Mouse (Mus musculus): ENCODE measurements around the gene Sparcl1.

The Sparcl1 gene

GRCm38 (mm10) chr5:104110171-104110920 lies 3.2 kb downstream of the Sparcl1 start:
- DNase-seq (ENCODE audit: low read depth, low spot score), result no peak

GRCm38 (mm10) chr5:104109516-104109915 lies 4.0 kb downstream of the Sparcl1 start:
- DNase-seq (ENCODE audit: low read depth, low spot score), result no peak

GRCm38 (mm10) chr5:104108879-104109369 lies 4.6 kb downstream of the Sparcl1 start:
- DNase-seq (ENCODE audit: low read depth, low spot score), result no peak

- no peak for DNase-seq (ENCODE audit: low read depth, low spot score)
Measured at GRCm38 (mm10) chr5:104108127-104108875, 5.2 kb downstream of the Sparcl1 start.

- no peak for DNase-seq (ENCODE audit: low read depth, low spot score)
Measured at GRCm38 (mm10) chr5:104104111-104104510, 9.4 kb downstream of the Sparcl1 start.

DNA sequence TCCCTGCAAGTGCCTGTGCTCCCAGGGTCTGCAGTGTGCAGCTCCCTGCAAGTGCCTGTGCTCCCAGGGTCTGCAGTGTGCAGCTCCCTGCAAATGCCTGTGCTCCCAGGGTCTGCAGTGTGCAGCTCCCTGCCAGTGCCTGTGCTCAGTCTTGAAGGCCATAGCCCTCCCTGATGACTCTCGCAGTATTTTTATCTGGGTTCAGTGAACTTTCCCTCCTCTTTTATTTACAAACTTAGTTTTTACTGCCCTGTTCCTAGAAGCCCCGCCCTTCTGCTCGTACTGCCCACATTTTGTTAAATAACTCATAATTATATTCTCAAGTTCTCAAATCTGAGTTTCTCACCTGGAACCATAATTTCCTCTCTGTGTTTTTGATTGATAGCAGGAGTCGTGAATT lies 10.4 kb downstream of the Sparcl1 start:
- DNase-seq (ENCODE audit: low read depth, low spot score), result no peak

DNA sequence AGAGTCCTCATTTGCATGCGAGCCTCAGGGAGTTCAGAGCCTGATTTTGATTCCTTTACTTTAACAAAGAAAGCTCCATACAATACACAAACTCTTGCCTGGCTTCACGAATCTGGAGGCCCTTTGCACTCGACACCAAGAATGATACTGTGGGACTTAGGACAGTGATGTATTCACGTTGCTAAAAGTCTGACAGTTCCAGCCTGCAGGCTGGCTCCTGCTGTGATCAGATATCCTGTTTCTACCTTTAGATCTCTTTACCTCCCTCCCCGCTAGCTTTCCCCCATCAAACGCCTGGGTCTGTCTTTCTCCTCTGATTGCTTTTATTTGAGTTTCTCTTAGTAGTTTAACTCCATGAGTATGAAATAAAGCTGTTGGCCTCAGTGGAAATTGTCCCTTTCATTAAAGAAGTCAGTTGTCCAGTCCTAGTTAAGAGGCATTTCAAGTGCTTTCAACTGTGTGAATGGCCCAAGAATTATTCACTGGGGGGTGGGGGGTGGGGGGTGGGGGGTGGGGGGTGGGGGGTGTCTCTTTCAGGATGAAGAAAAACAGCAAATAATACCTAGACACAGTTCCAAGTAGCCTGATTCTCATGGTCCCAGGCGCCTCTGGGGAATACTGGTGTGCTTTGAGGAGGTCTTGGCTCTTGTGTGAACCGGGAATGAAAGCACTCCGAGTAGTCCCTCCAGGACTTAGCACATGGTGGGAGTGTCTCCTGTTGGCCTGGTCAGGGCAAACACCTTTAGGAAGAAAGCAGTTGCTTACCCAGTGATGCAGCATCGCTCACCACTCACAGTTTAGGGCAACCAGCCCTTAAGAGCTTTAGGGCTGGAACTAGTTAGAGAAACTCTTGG lies 11.6 kb downstream of the Sparcl1 start:
- no peak for DNase-seq (ENCODE audit: low read depth, low spot score)

DNA sequence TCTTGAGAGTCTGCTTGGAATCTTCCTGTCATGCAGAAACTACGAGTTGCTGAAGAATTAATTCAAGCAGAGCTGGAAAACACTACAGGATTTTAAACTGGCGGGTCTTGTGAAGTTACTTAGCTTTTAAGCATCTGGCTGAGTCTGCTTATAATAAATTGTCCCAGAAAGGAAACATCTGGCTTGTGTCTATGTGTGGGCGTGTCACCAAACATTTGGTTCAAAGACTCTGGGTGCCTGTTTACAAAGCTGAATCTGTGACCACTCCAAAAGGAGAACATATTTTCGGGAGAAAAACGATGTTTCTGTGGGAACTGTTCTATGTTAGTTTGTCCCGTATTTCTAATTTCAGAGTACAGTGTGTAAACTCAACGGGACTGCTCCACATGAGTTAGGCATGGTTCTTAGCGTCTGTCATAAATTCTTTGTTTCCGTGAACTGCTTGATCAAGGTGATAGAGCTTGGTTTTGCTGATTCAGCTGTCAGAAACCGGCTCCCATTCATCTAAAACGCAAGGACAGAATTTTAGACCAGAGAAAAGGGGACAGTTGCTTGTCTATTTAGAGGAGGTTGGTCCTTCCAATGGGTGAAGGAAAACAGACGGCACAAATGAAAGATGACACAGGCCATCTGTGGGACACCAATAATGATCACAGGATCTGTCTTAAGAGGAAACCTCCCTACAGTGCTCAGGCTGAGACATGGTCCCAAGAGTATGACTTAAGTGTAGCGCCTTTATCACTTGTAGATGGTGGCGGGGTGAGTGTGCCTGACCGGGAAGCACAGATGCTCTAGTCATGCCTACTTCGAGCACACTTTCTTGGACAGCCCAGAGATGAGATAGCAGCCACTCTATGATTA lies 17.2 kb downstream of the Sparcl1 start:
- no peak for DNase-seq (ENCODE audit: low read depth, low spot score)

DNA sequence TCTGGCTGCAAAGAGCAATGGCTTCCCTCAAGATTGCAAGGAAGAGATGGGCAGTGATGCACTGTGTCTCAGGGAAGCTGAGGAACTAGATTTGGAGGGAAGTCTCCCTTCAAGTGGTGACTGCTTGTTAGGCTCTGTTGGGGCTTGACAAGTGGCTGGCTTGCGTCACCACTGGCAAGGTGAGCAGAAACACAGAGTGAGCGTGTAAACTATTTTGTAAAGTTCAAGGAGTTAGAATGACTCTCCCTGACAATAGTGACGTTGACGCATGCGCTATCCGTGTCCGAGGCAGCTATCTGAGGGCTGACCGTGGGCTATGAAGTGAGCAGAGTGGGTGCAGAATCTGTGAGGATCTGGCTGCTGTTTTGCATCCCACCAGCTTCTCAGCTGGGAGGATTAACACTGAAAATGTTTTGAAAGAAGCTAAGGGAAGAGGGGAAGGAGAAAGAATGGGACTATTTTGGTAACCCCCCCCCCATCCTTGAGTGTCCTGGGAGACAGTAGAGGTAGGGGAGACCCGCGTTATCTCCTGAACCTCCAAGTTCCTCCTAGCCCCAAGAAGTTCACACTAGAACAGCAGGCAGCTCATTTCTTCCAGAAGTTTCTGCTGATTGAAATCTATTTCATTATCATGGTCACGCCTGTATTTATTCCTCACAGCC lies 18.0 kb downstream of the Sparcl1 start:
- no peak for DNase-seq (ENCODE audit: low read depth, low spot score)

- DNase-seq (ENCODE audit: low read depth, low spot score), result no peak
Measured at GRCm38 (mm10) chr5:104089751-104090150, 23.8 kb downstream of the Sparcl1 start.

- no peak for DNase-seq (ENCODE audit: low read depth, low spot score)
Measured at GRCm38 (mm10) chr5:104085366-104085765, 28.2 kb downstream of the Sparcl1 start.

DNA sequence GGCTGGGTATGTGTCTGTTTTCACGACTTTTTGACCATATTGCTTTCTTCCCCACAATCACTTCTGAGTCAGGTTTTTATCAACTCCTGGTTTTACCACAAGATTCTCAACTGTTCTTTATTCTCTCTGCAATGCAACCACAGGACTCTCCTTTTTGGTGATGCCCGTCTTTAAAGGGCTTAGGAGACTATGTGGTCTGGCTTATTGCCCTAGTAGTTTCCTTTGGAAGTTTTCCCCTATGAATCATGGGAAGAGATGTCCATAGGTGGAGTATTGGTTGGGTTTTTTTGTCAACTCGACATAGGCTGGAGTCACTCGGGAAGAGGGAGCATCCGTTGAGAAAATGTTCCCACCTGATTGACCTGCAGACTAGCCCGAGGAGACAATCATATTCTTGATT lies 32.8 kb downstream of the Sparcl1 start:
- no peak for DNase-seq (ENCODE audit: low read depth, low spot score)

- no peak for DNase-seq (ENCODE audit: low read depth, low spot score)
Measured at GRCm38 (mm10) chr5:104077508-104077907, 36.0 kb downstream of the Sparcl1 start, which contains the start of gene Gm17660. Gene Gm17660, minus strand, starts transcription at chr5:104077608.

GRCm38 (mm10) chr5:104076361-104076760 lies 37.2 kb downstream of the Sparcl1 start:
- no peak for DNase-seq (ENCODE audit: low read depth, low spot score)

DNA sequence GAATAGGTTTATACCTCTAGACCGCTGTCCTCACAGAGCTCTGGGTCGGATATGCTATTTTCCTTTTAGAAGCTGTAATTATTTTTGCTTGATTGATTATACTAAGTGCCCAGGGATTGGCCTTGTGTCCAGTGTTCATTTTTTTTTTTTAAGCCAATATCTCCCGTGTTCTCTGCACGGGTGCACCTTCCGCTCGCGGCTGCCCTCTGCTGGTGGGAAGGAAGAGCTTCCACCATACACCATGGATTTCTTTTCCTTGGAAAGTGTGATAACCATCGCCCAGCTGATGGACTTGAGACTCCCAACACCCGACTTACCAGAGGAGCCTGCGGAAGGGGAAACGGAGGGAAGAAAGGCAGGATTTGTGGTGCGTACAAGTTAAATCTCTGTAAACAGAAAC lies 39.1 kb downstream of the Sparcl1 start:
- DNase-seq (ENCODE audit: low read depth, low spot score), result peak; percentile 26

GRCm38 (mm10) chr5:104073602-104074001 lies 39.9 kb downstream of the Sparcl1 start:
- no peak for DNase-seq (ENCODE audit: low read depth, low spot score)

DNA sequence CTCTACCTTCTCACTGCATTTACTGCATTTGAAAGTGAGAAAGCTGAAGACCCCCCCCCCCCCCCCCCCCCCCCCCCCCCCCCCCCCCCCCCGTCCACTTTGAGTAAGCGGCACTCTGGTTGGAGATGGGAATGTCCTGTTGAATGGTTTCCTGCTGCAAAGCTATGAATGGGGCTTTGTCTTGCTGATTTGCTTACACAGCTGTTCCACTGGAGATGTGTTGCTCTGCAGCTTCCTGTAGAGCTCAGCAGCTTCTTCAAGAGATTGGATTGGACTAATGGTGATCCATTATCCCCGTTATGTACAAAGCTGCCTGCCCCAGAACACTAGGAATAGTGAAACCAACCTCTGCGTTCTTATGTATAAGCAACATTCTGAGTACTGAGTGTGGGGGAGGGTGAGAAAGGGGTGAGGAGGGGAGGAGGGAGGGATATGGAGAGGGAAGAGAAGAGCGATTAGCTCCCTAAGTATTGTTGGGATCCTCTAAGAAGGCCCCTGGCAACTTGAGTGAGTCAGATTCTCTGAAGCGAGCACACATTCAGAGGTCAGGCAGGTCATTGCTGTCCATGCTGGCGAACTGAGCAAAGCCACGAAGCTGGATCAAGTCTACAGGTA lies 41.2 kb downstream of the Sparcl1 start:
- no peak for DNase-seq (ENCODE audit: low read depth, low spot score)

GRCm38 (mm10) chr5:104071048-104071447 lies 42.5 kb downstream of the Sparcl1 start:
- DNase-seq (ENCODE audit: low read depth, low spot score), result no peak

GRCm38 (mm10) chr5:104068751-104069150 lies 44.8 kb downstream of the Sparcl1 start:
- no peak for DNase-seq (ENCODE audit: low read depth, low spot score)

All from retina, adult 2 months (tissue).